Mouse (Mus musculus) embryonic fibroblast, embryonic 13.5 days (primary cell): Measurements from ENCODE around the gene Mthfd1l.

Source experiments
- CTCF ChIP-seq: IDR thresholded peaks from 2 replicates; pipeline ENCODE4 v1.5.1; 2011; ENCODE audit warnings: mild to moderate bottlenecking, control low read depth, low read length, moderate library complexity, borderline replicate concordance; ENCODE audit not compliant: insufficient read depth
- POLR2A ChIP-seq: IDR thresholded peaks from 2 replicates; pipeline ENCODE4 v1.6.1; 2011; ENCODE audit warnings: low read depth, mild to moderate bottlenecking, control low read depth, low read length, moderate library complexity

GRCm38 (mm10) chr10:4182406-4182805, 209.5 kb downstream of the Mthfd1l start:
- TF ChIP-seq POLR2A (no peak), CTCF (no peak)
